Mouse (Mus musculus) heart, postnatal 36 days (tissue): ENCODE results near the gene Cdkal1. TPM values are rescaled to one million over a fixed set of nuclear protein-coding genes. Genes with fewer than 3 reads are reported as not detected.
A peak's percentile ranks its signal among the peaks of the same experiment; 100 is the strongest.

Experiments used
- DNase-seq, 2 experiments: peaks; one replicate each; pipeline ENCODE4 v3.0.0; 2021 to 2022
- intact Hi-C: fragments of 180-260 bp; cut with DNase I; formaldehyde crosslinking; loops from one replicate; pipeline ENCODE4 v1.15.1; 2025
- total RNA-seq, 2 experiments: library from RNA; stranded (reverse); gene quantifications; 2 replicates each; pipeline ENCODE4 v1.2.3; 2021

Gene Cdkal1
- total RNA-seq, 2 experiments from 2014 or later, result 30.8 to 32.3 TPM

DNA sequence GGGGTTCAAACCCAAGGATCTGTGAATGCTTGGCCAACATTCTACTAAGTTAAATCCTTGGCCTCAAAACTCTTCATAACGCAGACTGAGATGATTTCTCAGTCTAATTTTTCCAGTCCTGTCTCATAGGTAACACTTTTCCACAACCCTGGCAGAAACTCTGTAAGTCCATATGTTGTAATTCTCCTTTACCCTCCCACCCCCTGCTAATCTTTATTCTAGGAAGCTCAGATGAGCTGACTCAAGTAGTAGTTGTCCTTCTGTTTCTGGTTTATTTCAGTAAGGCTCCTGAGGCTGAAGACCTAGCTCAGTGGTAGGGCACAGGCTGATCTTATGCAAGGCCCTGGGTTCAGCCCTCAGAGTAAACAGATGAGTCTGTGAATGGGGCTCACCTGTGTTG lies 537.8 kb downstream of the Cdkal1 start:
- no peak for DNase-seq
- intact Hi-C loops, result no loop called here

DNA sequence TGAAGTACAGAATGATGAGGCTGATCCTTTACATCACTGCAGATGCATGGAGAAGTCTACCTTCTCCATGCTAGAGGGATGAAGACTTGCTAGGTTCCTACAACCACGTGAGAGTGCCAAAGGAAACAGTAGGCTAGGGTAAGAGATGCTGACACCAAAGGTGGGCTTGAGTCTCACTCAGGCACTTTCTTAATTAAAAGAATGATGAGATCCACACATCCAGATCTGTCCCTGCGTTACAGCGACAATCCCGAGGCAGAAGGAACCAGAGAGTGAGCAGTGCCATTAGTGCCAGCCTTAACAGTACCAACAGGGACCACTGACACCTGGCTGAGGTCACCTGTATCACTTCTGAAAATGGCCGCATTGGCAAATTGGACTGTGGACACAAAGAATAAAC lies 539.2 kb downstream of the Cdkal1 start:
- DNase-seq, result no peak
- intact Hi-C loops, result no loop called here

DNA sequence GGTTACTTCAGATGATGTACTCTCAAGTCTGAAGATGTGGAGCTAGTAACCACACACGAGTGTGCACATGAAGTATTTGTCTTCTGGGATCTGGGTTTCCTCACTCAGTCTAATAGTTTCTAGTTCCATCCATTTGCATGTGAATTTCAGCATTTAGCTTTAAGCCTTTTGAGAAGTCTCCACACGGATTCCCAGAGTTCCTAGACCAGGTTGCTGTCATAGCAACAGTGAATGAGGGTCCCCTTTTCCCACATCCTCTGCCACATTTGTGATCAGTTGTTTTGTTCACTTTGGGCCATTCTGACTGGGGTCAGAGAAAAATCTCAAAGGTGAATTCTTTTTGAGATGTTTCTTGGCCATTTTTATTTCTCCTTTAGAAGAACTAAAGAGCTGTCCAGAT lies 543.4 kb downstream of the Cdkal1 start:
- intact Hi-C loops, result no loop called here
- DNase-seq, result no peak

DNA sequence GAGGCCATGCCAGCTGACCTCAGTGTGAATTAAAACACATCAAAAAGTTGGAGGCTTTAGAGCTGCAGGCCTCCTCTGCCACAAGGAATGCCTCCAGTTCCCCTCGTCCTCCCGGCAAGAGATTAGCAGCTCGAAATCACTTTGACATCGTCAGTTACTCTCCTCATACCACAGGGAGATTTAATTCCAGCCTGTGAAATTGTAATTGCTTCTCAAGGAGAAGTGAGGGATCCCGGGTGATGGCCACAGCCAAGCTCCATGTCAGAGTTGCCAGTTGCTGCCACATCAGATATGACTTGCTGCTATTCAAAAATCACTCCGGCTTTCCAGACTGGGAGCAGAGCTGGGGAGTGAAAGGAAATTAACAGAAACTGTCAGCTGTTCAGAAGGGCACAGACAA lies 548.1 kb downstream of the Cdkal1 start:
- DNase-seq, result no peak
- intact Hi-C loops, result no loop called here

DNA sequence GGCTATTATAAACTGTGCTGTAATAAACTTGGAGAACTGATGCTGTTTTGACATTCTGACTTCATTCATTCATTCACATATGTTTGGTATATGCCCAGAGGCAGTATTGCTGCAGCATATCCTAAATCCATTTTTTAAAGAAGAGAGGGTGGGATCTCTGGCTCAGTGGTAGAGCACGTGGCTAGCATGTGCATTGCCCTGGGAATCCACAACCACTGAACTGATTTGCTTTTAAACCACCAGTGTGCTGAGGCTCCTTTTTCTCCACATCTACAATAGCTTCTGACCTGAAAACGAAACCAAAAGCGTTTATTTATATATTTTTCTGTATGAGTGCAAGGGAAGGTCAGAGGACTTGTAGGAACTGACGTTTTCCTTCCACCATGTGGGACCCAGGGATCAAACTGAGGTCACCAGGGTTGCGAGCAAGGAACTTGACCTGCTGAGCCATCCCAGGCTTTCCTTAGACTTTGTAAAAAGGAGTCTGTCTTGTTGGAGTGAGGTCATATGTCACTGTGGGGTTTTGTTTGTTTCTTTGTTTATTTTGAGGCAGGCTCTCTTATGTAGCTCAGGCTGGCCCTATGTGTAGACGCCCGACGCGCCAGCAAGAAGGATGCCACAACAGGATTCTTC lies 562.8 kb downstream of the Cdkal1 start:
- intact Hi-C loops, result no loop called here
- no peak for DNase-seq

DNA sequence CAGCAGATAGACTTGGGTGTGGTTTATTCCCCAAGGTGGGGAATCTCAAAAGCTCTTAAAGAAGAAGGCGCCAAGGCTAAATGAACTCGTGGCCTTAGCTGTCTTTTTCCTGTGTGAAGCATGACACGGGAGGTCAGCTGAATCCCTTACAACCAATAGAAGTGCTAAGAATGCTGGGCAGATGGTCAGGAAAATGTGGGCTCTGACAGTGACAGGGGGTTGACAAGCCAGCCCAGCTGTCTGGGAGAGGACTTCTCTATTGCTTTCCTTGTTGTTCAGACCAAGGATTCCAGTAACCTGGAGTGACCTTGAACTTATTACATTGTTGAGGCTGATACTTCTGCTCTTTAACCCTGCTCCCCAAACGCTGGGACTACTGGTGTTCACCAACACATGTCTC lies 564.9 kb downstream of the Cdkal1 start:
- intact Hi-C loops, result no loop called here
- no peak for DNase-seq

DNA sequence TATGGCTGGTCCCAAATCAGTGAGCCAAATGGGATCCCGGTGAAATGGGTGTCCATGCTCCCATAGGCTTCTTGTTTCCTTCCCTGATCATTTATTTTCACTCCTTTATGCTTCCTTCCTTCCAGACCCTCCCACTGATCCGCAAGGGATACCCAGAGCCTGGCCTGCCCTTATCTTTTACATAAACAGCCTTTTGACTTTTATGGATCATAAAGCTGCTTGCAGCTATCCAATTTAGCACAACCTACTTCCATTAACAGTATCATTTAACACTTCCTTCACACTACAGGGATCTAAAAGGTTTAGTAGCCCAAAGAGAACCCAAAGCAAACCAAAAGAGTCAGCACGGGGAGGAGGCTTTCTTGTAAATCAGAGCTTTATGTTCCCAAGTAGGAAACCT lies 570.4 kb downstream of the Cdkal1 start:
- DNase-seq, result no peak
- intact Hi-C loops, result no loop called here

DNA sequence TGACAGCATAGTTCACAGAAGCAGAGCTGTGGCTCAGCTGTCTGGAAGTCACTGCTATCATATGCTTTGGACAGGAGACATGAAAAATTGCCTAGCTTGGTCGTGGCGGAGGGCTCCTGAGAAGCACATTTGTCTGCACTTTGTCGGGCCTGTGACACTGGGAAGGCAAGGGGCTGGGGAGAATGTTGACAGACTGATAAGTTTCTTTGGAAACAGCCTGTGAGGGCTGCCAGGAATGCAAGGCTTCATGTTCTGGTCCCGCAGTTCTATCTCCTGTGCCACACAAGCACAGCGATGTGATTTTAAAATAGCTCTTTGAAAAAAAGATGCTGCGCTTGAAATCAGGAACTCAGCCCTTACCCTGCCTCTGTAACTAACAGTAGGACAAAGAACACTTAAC lies 573.9 kb downstream of the Cdkal1 start:
- intact Hi-C loops, result loop anchor here (5.0 kb wide), 1 partner anchor 79 kb away; no protein-coding TSS in a partner anchor
- DNase-seq, result peak; percentile 3 to 19

DNA sequence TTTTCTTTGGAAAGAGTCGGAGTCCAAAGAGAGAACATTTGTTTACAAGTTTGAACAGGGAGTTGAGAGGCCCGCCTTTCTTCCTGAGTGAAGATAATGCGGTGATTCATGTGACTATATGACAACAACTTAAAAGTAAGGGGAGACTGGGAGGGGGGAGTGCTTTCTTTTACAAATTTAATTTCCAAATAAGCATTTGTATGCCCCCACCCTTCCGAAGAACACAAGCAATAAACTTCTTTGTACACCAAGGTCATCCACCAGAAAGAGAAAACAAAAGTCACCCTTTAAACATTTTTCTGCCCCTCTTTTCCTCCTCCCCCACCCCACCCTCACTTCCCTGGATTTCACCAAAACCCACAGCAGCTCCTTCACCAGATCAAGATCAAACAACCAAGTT lies 577.3 kb downstream of the Cdkal1 start:
- intact Hi-C loops, result no loop called here
- DNase-seq, result no peak

DNA sequence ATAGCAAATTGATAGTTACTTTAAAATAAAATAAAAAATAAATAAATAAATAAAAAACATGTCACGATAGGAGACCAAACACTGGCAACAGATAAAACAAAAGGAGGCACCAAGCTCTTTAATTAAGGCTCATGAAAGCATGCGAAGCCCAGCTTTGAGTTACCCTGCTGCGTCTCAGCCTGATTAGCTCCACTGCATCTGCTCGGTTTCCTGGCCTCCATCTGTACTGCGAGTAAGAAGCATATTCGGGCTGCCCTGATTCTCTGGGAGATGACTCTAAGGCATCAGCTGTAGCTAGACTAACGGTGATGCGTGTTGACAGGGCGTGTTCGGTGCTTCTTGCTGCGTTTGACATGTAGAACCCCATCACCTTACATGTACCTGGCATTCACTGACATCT lies 581.2 kb downstream of the Cdkal1 start:
- intact Hi-C loops, result no loop called here
- DNase-seq, result no peak

DNA sequence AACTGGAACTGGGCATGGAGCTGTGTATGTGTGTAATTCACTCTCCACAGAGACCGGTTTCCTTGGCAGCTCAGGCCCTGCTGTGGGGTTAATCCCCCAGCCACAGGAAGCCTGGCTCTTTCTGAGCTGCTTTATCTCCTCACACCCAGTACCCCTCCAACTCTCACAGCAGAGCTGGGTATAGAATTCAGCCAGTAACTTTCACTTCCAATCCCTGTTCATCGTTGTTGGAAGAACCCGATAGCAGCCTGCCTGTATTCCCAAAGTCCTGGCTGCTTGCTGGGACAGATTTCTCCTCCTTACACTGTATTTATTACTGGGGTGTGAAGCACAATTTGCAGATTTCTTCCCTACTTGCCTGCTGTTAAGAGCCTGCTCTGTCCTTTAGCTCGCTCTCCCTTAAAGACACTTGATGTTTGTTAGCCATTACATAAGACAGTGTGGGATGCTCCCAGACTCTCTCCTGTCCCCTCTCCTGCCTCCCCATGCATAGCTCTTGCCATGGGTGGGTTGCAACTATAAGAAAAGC lies 581.7 kb downstream of the Cdkal1 start:
- intact Hi-C loops, result no loop called here

DNA sequence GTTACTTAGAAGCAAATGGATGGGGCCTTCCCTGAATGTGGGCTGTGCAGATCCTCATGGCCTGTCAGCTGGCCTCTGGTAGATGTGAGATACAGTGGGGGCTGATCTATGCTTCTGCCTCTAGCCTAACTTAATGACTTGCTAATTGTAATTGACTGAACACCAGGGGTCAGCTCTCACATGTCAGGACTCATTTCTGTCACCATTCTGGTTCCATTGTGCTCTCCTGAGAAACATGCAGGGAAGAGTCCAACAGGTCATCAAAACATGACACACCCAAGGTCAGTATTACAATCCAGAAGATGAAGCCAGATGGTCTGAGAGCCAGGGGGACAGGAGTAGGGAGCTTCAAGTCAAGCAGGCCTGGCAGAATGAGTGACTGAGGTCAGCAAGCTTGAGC lies 584.0 kb downstream of the Cdkal1 start:
- DNase-seq, result no peak
- intact Hi-C loops, result no loop called here

More for the DNA sequence above, 581.7 kb downstream of the Cdkal1 start:
- no peak for DNase-seq

DNA sequence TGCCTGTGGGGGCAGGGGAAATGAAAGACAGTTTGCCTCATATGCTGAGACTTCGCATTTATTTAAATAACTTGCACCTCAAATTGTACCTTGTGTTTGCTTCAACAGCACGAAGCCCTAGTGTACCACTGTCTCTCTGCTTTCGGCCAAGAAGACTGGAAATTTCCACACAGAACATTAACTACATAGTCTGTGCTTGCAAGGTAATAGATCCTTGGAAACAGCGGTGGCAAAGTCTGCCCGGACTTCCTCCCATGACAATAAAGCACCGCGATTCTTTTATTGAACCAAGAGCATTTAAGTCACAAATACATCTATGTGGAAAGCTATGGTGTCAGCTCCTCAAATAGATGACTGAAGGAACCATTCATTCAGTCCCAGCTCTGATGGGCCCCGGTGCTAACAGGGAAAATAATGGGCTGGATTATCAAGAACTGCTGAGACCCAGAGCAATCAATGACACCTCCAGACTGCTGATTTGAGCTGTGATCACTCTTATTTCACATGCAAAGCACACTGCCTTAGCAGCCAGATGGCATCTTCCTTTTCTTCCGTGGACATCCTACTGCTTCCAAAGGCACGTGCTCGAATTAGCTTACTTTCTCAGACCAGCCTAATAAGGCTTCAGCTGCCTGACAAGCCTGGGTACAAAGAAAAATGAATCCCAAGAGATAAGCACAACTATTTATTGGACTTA lies 591.3 kb downstream of the Cdkal1 start:
- DNase-seq, result no peak
- intact Hi-C loops, result no loop called here

DNA sequence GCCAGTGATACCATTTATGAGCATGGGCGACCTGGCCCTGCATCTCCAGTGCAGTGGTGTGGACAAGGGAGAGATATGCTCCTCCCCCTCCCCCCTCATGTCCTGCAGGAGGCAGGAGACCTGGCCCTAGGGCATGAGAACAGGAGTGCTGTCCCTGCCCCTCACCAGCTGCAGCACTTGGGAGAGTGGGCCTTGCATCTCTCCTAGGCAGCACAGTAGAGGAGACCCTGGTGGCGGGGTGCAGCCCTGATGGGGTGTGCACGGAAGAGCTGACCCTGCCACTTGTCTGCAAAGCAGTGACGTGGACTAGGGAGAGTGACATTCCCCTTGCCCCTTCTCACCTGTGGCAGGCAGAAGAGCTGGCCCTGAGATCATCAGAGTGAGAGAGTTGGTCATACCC lies 593.3 kb downstream of the Cdkal1 start:
- intact Hi-C loops, result no loop called here
- DNase-seq, result no peak

DNA sequence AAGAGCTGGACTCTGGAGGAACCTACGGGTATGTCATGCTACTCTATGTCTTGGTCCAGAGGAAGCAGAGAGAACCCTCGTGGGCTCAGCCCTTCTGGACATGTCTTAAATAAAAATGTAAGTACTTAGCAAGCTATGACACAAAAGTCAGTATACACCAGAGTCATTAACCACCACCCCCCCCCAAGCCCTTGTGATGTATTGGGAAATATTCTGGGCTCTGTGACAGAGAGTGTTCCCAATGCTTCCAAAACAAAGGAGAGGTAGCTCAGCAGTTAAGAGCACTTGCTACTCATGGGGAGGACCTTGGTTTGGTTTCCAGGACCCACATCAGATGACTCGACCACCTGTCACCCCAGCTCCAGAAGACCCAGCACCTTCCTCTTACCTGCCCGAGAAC lies 606.9 kb downstream of the Cdkal1 start:
- intact Hi-C loops, result no loop called here
- DNase-seq, result no peak

DNA sequence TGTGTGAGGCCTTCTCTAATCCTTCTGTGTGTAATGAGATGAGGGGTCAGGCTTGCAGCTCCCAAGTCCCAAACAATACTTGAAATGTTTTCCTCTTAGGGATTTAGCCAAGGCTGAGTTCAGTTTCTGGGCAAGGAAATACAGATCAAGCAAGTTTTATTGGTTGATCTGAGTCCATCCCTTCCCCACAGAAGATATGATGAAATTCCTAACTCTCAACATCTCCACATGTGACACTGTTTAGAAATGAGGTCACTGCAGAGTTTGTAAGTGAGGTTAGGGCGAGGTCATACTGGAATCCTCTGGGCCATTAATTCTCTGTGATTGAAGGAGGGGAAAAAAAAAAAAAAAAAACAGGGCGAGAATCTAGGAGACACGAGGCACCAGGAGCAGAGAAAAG lies 607.7 kb downstream of the Cdkal1 start:
- no peak for DNase-seq

DNA sequence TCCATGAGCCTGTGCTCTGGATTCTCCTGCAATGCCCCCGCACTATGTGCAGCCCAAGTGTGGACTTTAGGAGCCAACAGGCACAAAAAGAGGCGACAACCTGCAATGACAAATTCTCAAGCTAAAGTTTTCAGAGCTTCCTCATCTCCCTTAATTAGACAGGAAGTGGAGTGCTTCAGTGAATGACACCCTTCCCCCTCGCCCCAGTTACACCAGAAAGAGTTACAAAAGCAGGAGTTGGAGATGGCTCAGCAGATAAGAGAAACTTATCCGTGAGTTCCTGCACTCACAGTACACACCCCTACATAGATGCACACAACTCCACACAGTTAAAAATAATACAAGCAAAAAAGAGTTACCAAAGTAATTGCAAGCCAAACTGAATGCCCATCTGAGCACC lies 620.4 kb downstream of the Cdkal1 start:
- DNase-seq, result no peak
- intact Hi-C loops, result no loop called here

More for the DNA sequence above, 607.7 kb downstream of the Cdkal1 start:
- intact Hi-C loops, result no loop called here

DNA sequence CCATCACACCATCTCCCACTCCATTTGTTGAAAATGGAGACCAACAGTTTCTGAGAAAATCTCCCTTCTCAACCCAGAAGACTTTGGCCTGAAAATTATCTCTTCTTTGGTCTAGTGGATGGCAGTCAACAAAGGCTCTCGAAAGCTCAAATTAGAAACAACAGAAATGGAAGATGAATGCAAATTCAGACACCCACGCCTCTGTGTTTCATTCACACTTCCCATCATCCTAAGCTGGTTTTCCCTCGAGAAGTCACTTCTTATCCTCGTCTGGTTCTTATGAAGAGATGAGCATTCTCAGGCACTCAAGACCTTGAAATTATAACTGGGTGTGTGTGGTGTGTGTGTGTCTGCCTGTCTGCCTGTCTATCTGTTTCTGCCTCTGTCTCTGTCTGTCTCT lies 621.0 kb downstream of the Cdkal1 start:
- DNase-seq, result no peak
- intact Hi-C loops, result no loop called here

DNA sequence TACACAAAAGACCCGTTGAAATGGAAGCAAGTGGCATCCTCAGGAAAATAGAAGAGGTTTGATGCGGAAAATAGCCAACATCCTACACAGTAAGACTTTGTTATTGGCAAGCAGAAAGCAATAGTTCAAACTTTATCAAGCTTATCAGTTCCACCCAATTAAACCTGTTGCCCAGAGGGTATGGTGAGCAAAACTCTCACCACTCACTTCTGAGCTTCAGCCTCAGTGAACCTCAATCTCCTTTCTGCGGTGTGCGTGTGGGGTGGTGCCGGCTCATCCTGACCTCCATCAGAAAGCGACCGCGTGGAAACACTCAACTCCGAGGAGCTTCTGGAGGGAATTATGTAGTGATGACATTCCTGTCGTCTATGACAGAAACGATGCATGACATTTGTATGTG lies 621.5 kb downstream of the Cdkal1 start:
- intact Hi-C loops, result no loop called here
- no peak for DNase-seq

DNA sequence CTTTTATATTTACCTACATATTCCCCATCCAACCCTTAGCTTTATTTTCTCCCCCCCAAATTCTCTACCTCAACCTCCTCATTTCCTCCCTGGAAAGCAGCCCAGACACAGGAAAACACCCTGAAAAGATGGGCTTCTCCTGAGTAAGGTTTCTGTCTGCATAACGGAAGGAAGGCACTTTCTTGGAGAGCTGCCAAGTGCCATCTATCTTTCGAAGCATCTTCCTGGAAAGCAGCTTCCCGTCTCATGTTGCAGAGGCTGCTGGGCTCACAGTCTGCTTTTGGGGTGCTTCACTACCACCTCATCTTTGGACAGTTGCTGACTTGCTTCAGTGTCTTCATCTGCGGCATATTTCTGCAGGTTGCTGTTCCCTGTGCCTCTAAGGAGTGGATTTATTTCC lies 622.8 kb downstream of the Cdkal1 start:
- intact Hi-C loops, result no loop called here
- DNase-seq, result no peak

DNA sequence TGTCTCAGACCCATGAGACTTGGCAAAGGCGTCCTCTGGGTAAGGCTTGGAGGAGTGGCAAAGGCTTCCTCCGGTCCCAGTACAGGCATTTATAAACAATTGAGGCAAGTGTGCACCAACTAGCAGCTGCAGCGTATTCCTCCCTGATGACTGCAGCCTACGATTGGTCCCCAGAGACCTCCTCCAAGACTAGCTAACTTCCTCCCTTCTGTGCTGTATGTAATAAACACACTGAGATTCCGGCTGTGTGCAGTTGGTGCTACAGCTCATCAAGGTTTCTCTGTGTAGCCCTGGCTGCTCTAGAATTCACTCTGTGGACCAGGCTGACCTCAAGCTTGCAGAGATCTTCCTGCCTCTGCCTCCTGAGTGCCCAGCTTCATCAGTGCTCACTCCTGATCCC lies 630.7 kb downstream of the Cdkal1 start:
- no peak for DNase-seq
- intact Hi-C loops, result no loop called here

DNA sequence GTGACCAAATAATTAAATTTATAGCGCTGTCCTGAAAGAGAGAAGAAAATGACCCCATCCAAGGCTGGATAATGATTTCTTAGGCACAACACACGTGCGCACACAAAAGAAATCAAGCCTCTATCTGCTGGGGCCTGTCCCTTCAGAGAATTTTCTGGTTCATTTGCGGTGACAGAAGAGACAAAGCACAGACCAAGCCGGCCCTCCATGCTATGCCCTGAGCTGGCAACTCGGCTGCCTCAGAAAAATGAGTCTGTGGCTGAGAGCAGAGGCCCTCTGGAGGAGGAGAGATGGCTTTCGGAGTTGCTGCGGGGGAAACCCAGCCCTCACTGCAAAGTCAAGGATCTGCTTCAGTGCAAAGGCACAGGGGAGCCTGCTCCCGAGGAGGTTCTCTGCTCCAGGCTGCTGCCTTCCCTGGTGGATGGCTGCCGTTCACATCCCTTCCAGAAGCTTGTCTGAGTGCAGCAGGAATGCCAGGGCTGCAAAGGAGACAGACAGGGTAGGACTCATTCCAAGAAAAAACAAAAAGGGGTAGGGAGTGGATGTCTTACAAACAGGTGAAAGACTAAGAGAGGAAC lies 633.1 kb downstream of the Cdkal1 start:
- intact Hi-C loops, result no loop called here
- DNase-seq, result no peak
